Mouse (Mus musculus): Measurements from ENCODE around the gene Cpne2. TPM values are rescaled to one million over a fixed set of nuclear protein-coding genes. Genes with fewer than 3 reads are reported as not detected.

The Cpne2 gene
- total RNA-seq, 2 experiments from 2014 or later: 5.8 to 10.1 TPM

GRCm38 (mm10) chr8:94534612-94535011, 1.8 kb downstream of the Cpne2 start:
- no peak for DNase-seq (ENCODE audit: low spot score)

GRCm38 (mm10) chr8:94535631-94536030, 2.8 kb downstream of the Cpne2 start:
- DNase-seq (ENCODE audit: low spot score): no peak

- no peak for DNase-seq (ENCODE audit: low spot score)
Measured at GRCm38 (mm10) chr8:94537456-94537855, 4.7 kb downstream of the Cpne2 start.

GRCm38 (mm10) chr8:94540025-94540424, 7.2 kb downstream of the Cpne2 start:
- no peak for DNase-seq (ENCODE audit: low spot score)

GRCm38 (mm10) chr8:94540889-94541795, 8.4 kb downstream of the Cpne2 start:
- DNase-seq (ENCODE audit: low spot score): no peak

- no peak for DNase-seq (ENCODE audit: low spot score)
Measured at GRCm38 (mm10) chr8:94543981-94544380, 11.2 kb downstream of the Cpne2 start.

GRCm38 (mm10) chr8:94549041-94549440, 16.3 kb downstream of the Cpne2 start:
- no peak for DNase-seq (ENCODE audit: low spot score)

GRCm38 (mm10) chr8:94549482-94549881, 16.7 kb downstream of the Cpne2 start:
- DNase-seq (ENCODE audit: low spot score): no peak

- peak; percentile 72 for DNase-seq (ENCODE audit: low spot score)
Measured at GRCm38 (mm10) chr8:94549998-94550397, 17.2 kb downstream of the Cpne2 start.

- no peak for DNase-seq (ENCODE audit: low spot score)
Measured at GRCm38 (mm10) chr8:94551471-94552422, 19.0 kb downstream of the Cpne2 start.

- DNase-seq (ENCODE audit: low spot score): no peak
Measured at GRCm38 (mm10) chr8:94552696-94553095, 19.9 kb downstream of the Cpne2 start.

- DNase-seq (ENCODE audit: low spot score): no peak
Measured at GRCm38 (mm10) chr8:94557281-94557680, 24.5 kb downstream of the Cpne2 start.

GRCm38 (mm10) chr8:94561256-94561655, 28.5 kb downstream of the Cpne2 start:
- DNase-seq (ENCODE audit: low spot score): no peak

GRCm38 (mm10) chr8:94564421-94564820, 31.6 kb downstream of the Cpne2 start:
- DNase-seq (ENCODE audit: low spot score): no peak

- DNase-seq (ENCODE audit: low spot score): no peak
Measured at GRCm38 (mm10) chr8:94566033-94566432, 33.2 kb downstream of the Cpne2 start.

GRCm38 (mm10) chr8:94566446-94567158, 33.8 kb downstream of the Cpne2 start:
- no peak for DNase-seq (ENCODE audit: low spot score)

- DNase-seq (ENCODE audit: low spot score): no peak
Measured at GRCm38 (mm10) chr8:94567159-94567849, 34.5 kb downstream of the Cpne2 start.

- peak; percentile 20 for DNase-seq (ENCODE audit: low spot score)
Measured at GRCm38 (mm10) chr8:94568098-94568497, 35.3 kb downstream of the Cpne2 start.

- no peak for DNase-seq (ENCODE audit: low spot score)
Measured at GRCm38 (mm10) chr8:94569419-94569818, 36.6 kb downstream of the Cpne2 start.

GRCm38 (mm10) chr8:94571896-94572295, 39.1 kb downstream of the Cpne2 start:
- DNase-seq (ENCODE audit: low spot score): peak; percentile 41
